Mouse (Mus musculus) ES-E14 (cell line): ENCODE measurements around the gene 4930432M17Rik.

ENCODE experiments used
- CHD2 ChIP-seq: IDR thresholded peaks from 2 replicates; pipeline ENCODE4 v1.6.1; 2014; ENCODE audit warnings: mild to moderate bottlenecking, low read depth, low read length, inconsistent platforms
- HCFC1 ChIP-seq: IDR thresholded peaks from 2 replicates; pipeline ENCODE4 v1.6.1; 2012; ENCODE audit warnings: low read length, inconsistent platforms, borderline replicate concordance; ENCODE audit not compliant: insufficient read depth
- MAFK ChIP-seq: IDR thresholded peaks from 2 replicates; pipeline ENCODE4 v1.6.1; 2014; ENCODE audit warnings: mild to moderate bottlenecking, low read depth, low read length, inconsistent platforms; ENCODE audit not compliant: insufficient read depth
- ZC3H11A ChIP-seq: IDR thresholded peaks from 2 replicates; pipeline ENCODE4 v1.6.1; 2012; ENCODE audit warnings: low read depth, mild to moderate bottlenecking, inconsistent platforms, low read length, borderline replicate concordance
- ZNF384 ChIP-seq: IDR thresholded peaks from 2 replicates; pipeline ENCODE4 v1.6.1; 2012; ENCODE audit warnings: low read depth, low read length, inconsistent platforms

DNA sequence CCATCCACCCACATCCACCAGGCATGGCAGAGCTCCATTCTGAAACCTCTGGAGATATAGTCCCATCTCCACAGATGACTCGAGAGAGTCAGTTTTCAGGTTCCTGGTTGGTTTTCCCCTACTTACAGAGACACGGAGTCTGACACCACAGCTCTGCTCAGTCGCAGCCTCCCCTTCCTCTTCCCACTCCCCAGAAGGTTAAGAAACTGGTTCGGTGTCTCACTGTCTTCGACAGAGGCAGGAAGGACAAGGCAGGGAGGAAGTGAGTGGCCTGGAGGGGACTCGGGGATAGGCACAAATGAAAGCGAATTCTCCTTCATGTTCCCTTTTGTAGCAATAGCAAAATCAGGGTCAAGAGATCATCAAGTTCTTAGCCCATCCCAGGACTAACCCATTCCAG is 39.9 kb upstream of the 4930432M17Rik start:
- no peak for TF ChIP-seq CHD2
- TF ChIP-seq ZC3H11A, result no peak
- no peak for TF ChIP-seq HCFC1
- no peak for TF ChIP-seq ZNF384
- no peak for TF ChIP-seq MAFK
